Mouse (Mus musculus) v-Abl transformed pro-B cells (cell line): ENCODE measurements around the gene Hid1.

Source experiments
- in situ Hi-C, 2 experiments: fragments of 400-800 bp; cut with MboI; formaldehyde crosslinking; loops; one replicate each; pipeline ENCODE4 v1.15.1; 2025; ENCODE audit not compliant: unreplicated experiment in 2 of 2

Gene Hid1

GRCm38 (mm10) chr11:115303167-115303566, 64.4 kb downstream of the Hid1 start:
- in situ Hi-C loops: no loop called here

- in situ Hi-C loops: no loop called here
These were observed 66.2 kb downstream of the Hid1 start for GRCm38 (mm10) chr11:115301351-115301750.

GRCm38 (mm10) chr11:115300745-115301144, 66.8 kb downstream of the Hid1 start:
- in situ Hi-C loops: no loop called here

- in situ Hi-C loops: no loop called here
These were observed 69.4 kb downstream of the Hid1 start for GRCm38 (mm10) chr11:115298160-115298559.
